Mouse (Mus musculus) lung, postnatal 0 days (tissue): ENCODE measurements around the gene Tm6sf1. TPM values are rescaled to one million over a fixed set of nuclear protein-coding genes. Genes with fewer than 3 reads are reported as not detected.

Experiments
- ATAC-seq: fragments of 200-750 bp; cut with Nextera tagmentation; 2 replicates; pipeline ENCODE4 v1.8.0; 2017; ENCODE audit warnings: moderate library complexity
- DNase-seq: peaks from one replicate; pipeline ENCODE4 v3.0.0-alpha.2; 2016; ENCODE audit warnings: low spot score
- H3K27ac ChIP-seq: fragments of 300-500 bp; sonication (generic); 2 replicates; pipeline ENCODE4 v1.5.1; 2014; ENCODE audit warnings: antibody characterized with exemption, mild to moderate bottlenecking, low read length, mixed read lengths
- H3K27me3 ChIP-seq: fragments of 300-500 bp; sonication (generic); replicated peaks from 2 replicates; pipeline ENCODE4 v1.6.1; 2014; ENCODE audit warnings: low read length, mixed read lengths; ENCODE audit not compliant: insufficient read depth
- H3K36me3 ChIP-seq: fragments of 300-500 bp; sonication (generic); 2 replicates; pipeline ENCODE4 v1.6.1; 2014; ENCODE audit warnings: low read length, mixed read lengths; ENCODE audit not compliant: insufficient read depth
- H3K4me1 ChIP-seq: fragments of 300-500 bp; sonication (generic); 2 replicates; pipeline ENCODE4 v1.6.1; 2014; ENCODE audit warnings: antibody characterized with exemption, low read depth, low read length, mixed read lengths; ENCODE audit not compliant: insufficient read depth
- H3K4me2 ChIP-seq: fragments of 300-500 bp; sonication (generic); replicated peaks from 2 replicates; pipeline ENCODE4 v1.6.1; 2014; ENCODE audit warnings: low read depth, mild to moderate bottlenecking, low read length, moderate library complexity, mixed read lengths
- H3K4me3 ChIP-seq: fragments of 300-500 bp; sonication (generic); 2 replicates; pipeline ENCODE4 v1.5.1; 2014; ENCODE audit warnings: low read depth, low read length
- H3K9ac ChIP-seq: fragments of 300-500 bp; sonication (generic); replicated peaks from 2 replicates; pipeline ENCODE4 v1.6.1; 2014; ENCODE audit warnings: low read depth, mild to moderate bottlenecking
- H3K9me3 ChIP-seq: fragments of 300-500 bp; sonication (generic); 2 replicates; pipeline ENCODE4 v1.6.1; 2016; ENCODE audit warnings: low read length, mixed read lengths
- CTCF ChIP-seq: IDR thresholded peaks from 2 replicates; pipeline ENCODE4 v1.5.1; 2016; ENCODE audit warnings: antibody characterized with exemption, mild to moderate bottlenecking
- EP300 ChIP-seq: IDR thresholded peaks from 2 replicates; pipeline ENCODE4 v1.6.1; 2016; ENCODE audit warnings: antibody characterized with exemption, mild to moderate bottlenecking, control low read depth
- WGBS: fragments of 180-500 bp; shearing (Covaris S2); extraction: QIAGEN DNeasy Blood & Tissue Kit; methylation state at CpG from one replicate; pipeline ENCODE4 v1.1.7; 2014; 5-methylcytosine and 5-hydroxymethylcytosine counted together
- polyA plus RNA-seq: library from polyadenylated mRNA; unstranded; fragments of >200 nt; fragmentation: Nextera tagmentation; extraction: Ambion mirVana; gene quantifications from 2 replicates; pipeline ENCODE4 v1.2.1, GENCODE M21; 2015

Tm6sf1 gene
- polyA plus RNA-seq, 1 experiment from 2014 or later, result 12.8 TPM

DNA sequence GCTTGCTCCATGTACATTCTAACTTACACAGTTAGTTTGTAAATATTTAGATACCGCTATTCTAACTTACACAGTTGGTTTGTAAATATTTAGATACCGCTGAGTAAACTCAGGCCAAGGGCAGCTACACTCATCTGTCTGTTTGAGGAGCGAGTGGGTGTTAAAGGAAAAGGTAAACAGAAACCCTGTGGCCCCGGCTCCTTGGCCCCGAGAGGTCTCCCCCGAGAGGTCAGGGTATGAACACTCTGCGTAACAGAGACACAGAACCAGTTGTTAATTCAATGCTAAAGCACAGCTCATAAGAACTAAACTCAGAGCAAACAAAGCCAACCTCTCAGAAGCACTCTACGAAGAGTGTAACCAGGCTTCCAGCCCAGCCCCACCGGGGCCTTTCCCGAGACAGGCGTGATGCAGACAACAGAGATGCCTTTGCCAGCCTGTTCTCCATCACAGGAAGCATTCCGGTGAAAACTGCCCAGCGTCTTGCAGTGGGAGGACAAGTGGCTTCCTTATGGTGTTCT, 13.8 kb downstream of the Tm6sf1 start:
- H3K9me3 ChIP-seq, result no peaks in the 10 kb centered on the region
- WGBS, result 33% methylated on average over 13 of the region's 13 CpGs
- no peak overlapping the region for H3K4me2 ChIP-seq
- TF ChIP-seq CTCF (no peak), EP300 (0 out of 2 replicates have a peak, but pooled peaks have one; percentile 17)
- H3K4me3 ChIP-seq, result no peak overlapping the region
- peak; percentile 24 for DNase-seq
- peak; percentile 39 for ATAC-seq
- no peaks in the 10 kb centered on the region for H3K4me1 ChIP-seq
- no peak overlapping the region for H3K9ac ChIP-seq
- no peak overlapping the region for H3K27ac ChIP-seq
- no peaks in the 10 kb centered on the region for H3K27me3 ChIP-seq
- no peaks in the 10 kb centered on the region for H3K36me3 ChIP-seq

DNA sequence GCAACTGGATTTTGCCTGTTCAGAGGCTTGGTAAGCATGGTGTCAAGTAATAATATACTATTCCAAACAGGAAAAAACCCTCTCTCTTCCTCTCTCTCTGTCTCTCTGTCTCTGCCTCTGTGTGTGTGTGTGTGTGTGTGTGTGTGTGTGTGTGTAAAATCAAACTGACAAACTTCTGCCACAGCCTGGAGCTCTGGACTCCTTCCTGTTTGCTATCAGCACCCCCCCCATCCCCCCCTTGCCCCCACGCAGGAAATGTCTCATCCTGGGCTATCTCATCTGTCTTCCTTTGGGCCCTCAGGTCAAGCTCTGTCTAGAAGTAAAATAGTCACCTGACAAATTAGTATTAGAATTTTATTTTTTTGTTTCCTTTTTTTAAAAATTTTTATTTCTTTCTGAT, 15.0 kb downstream of the Tm6sf1 start:
- H3K9ac ChIP-seq, result no peak overlapping the region
- ATAC-seq (no peak), DNase-seq (no peak)
- no peak for TF ChIP-seq EP300
- TF ChIP-seq CTCF, result no peak
- no peak overlapping the region for H3K4me2 ChIP-seq
- no peak overlapping the region for H3K27ac ChIP-seq
- no peaks in the 10 kb centered on the region for H3K36me3 ChIP-seq
- H3K4me1 ChIP-seq, result no peaks in the 10 kb centered on the region
- H3K4me3 ChIP-seq, result no peak overlapping the region
- no peaks in the 10 kb centered on the region for H3K9me3 ChIP-seq
- H3K27me3 ChIP-seq, result no peaks in the 10 kb centered on the region
- 17% methylated on average over 1 of the region's 1 CpGs for WGBS

DNA sequence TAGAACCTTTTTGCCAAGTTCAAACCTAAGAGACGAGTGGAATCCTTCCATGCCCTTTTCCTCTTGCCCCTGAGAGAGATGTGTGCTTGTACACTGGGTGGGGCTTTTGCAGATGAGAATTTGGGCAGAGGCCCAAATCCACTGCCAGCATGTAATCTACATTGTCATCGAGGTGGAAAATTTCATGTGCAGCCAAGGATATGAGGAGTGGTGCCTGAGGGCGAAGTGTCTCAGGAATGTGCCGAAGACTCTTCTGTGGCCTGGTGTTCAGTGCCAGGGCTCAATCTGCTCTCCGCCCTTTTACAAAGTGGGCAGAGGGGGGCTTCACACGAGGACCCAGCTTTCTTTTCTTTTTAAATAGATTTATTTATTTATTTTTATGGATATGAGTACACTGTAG, 15.8 kb downstream of the Tm6sf1 start:
- H3K4me3 ChIP-seq, result no peak overlapping the region
- H3K9me3 ChIP-seq, result no peaks in the 10 kb centered on the region
- H3K9ac ChIP-seq, result no peak overlapping the region
- WGBS, result 44% methylated on average over 6 of the region's 6 CpGs
- ATAC-seq, result peak; percentile 76
- DNase-seq, result peak; percentile 56
- peak overlapping the region; percentile 11; the same call in 1 of the 2 replicates for H3K27ac ChIP-seq
- TF ChIP-seq CTCF, result no peak
- TF ChIP-seq EP300, result peak; percentile 63; the same call in 1 of the 2 replicates
- H3K4me1 ChIP-seq, result no peaks in the 10 kb centered on the region
- no peaks in the 10 kb centered on the region for H3K36me3 ChIP-seq
- no peaks in the 10 kb centered on the region for H3K27me3 ChIP-seq
- H3K4me2 ChIP-seq, result no peak overlapping the region

DNA sequence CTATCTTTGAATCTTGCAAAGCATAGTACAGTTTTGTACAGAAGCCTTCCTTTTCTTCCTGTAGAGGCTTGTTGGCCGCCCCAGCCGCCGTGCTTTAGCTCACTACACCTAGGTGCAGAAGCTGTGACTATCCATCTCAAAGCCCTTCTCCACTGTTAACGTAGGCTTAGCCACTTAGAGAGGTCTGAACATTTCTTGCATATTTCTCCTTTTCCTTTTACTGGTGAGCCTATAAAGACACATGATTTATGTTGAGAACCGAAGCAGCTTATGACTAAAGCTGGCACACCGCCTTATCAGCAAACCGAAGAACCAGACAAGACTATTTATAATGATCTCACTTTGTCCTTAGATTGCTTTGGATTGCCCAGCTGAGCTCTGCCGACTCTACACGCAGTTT, 16.6 kb downstream of the Tm6sf1 start:
- peak; percentile 58 for ATAC-seq
- WGBS, result 39% methylated on average over 9 of the region's 9 CpGs
- Histone ChIP-seq H3K9me3 (no peaks in the 10 kb centered on the region), H3K36me3 (no peaks in the 10 kb centered on the region), H3K4me1 (no peaks in the 10 kb centered on the region), H3K27me3 (no peaks in the 10 kb centered on the region), H3K4me3 (no peak overlapping the region), H3K27ac (no peak overlapping the region), H3K9ac (no peak overlapping the region), H3K4me2 (no peak overlapping the region)
- DNase-seq, result peak; percentile 40
- no peak for TF ChIP-seq CTCF
- no peak for TF ChIP-seq EP300

DNA sequence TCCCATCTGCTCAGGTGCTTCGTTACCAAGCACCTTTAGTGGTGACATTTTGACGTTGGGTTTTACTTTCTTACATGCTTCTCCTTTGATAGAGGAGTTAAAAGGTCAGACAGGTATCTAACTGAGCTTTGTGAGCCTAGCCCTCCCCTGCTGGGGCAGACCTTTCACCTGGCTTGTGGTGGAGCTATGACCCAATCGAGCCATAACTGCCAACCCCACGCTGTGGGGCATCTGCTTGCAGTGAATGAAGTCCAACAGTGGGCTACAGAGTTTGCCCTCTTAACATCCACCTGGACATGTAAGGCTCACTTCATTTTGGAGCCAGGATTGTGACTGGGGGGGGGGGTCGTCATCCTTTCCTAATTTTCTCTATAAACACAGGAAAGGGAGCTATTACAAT, 21.5 kb downstream of the Tm6sf1 start:
- H3K4me2 ChIP-seq, result no peak overlapping the region
- H3K9ac ChIP-seq, result no peak overlapping the region
- no peak for DNase-seq
- no peaks in the 10 kb centered on the region for H3K36me3 ChIP-seq
- H3K27ac ChIP-seq, result no peak overlapping the region
- WGBS, result 77% methylated on average over 5 of the region's 5 CpGs
- TF ChIP-seq EP300, result no peak
- H3K4me1 ChIP-seq, result no peaks in the 10 kb centered on the region
- no peak for ATAC-seq
- H3K9me3 ChIP-seq, result no peaks in the 10 kb centered on the region
- H3K4me3 ChIP-seq, result no peak overlapping the region
- no peaks in the 10 kb centered on the region for H3K27me3 ChIP-seq

DNA sequence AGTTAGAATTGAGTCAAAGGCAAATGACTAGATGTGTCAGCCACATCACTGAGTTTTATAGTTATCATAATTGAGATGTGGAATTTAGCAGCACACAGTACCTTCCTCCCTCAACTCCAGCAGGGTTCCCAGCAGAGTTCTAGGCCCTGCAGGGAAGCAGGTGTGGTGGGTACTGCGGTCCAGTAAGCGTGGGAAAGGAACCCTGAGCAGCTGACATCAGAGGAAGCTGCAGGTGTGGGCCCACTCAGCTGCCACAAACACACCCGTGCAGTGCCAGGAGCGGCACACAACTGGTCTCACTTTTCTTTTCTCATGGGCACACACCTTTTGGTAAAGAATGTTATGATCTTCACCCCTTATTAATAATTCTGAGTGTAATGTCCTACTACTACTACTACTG, 22.0 kb downstream of the Tm6sf1 start:
- Histone ChIP-seq H3K27me3 (no peaks in the 10 kb centered on the region), H3K4me3 (no peak overlapping the region), H3K9me3 (no peaks in the 10 kb centered on the region), H3K4me2 (no peak overlapping the region), H3K27ac (no peak overlapping the region), H3K4me1 (no peaks in the 10 kb centered on the region), H3K9ac (no peak overlapping the region), H3K36me3 (no peaks in the 10 kb centered on the region)
- 79% methylated on average over 4 of the region's 4 CpGs for WGBS
- ATAC-seq (no peak), DNase-seq (no peak)
- TF ChIP-seq CTCF, result no peak
- TF ChIP-seq EP300, result no peak

DNA sequence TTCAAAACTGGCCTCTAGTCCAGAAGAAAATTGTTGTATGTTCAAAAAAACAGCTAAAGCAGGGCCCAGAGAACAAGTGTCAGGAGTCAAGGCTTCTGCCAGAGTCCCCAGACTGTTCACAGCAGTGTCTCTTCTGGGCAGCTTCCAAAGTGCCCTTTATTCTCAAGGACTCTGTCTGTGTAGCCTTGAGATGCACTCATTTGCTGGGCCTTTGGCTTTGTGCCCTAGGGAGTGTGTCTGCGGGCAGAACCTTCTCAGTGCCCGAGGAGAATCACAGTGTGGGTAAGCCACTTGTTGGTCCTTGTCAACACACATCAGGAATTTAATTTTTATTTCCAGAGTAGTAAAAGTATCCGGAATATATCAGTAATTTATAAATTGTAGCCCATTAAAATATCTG, 22.8 kb downstream of the Tm6sf1 start:
- Histone ChIP-seq H3K4me2 (no peak overlapping the region), H3K4me1 (no peaks in the 10 kb centered on the region), H3K27ac (no peak overlapping the region), H3K9ac (no peak overlapping the region), H3K36me3 (no peaks in the 10 kb centered on the region), H3K4me3 (no peak overlapping the region), H3K9me3 (no peaks in the 10 kb centered on the region), H3K27me3 (no peaks in the 10 kb centered on the region)
- 52% methylated on average over 3 of the region's 3 CpGs for WGBS
- TF ChIP-seq CTCF, result no peak
- TF ChIP-seq EP300, result no peak
- DNase-seq (no peak), ATAC-seq (no peak)
